Mouse (Mus musculus): ENCODE results near the gene Hcn1. TPM values are rescaled to one million over a fixed set of nuclear protein-coding genes. Genes with fewer than 3 reads are reported as not detected.

The Hcn1 gene
- total and polyA plus RNA-seq, 3 experiments, result not detected

DNA sequence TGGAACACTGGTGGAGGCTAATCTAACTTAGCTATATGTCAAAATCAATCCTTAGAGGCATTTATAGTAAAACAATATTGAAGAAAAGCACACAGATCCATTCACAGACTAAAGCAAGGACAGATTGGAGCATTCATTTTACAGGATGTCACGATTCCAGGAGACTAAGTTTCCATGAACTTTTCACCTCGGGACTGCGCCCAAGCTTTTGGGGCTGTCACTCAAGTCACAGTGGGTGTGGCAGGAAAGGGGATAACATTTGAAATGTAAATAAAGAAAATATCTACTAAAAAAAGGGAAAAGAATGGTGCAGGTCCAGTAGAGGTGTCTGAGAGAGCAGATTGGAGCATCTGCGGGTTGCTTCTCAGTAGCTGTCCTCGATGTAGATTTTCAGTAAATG lies 421.3 kb downstream of the Hcn1 start:
- Histone ChIP-seq H3K36me3 (ENCODE audit: control insufficient read depth in 1 of 2, insufficient read depth in 2 of 2, low read length in 2 of 2) (no peaks in the 10 kb centered on the region), H3K9me3 (replicated peaks; ENCODE audit: insufficient read depth, low read length) (no peaks in the 10 kb centered on the region), H3K4me1 (ENCODE audit: control insufficient read depth in 1 of 2, insufficient read depth in 2 of 2, low read length in 2 of 2) (no peaks in the 10 kb centered on the region), H3K79me2 (ENCODE audit: control insufficient read depth, insufficient read depth, low read length, poor library complexity) (no peaks in the 10 kb centered on the region), H3K9ac (ENCODE audit: control insufficient read depth, low read depth, low read length, poor library complexity, severe bottlenecking) (no peak overlapping the region), H3K27me3 (ENCODE audit: control insufficient read depth in 1 of 2, insufficient read depth in 2 of 2, low read length in 2 of 2) (no peaks in the 10 kb centered on the region), H3K4me3 (ENCODE audit: control insufficient read depth in 1 of 2, insufficient read depth in 1 of 2, low read depth in 2 of 2, low read length in 2 of 2) (no peak overlapping the region), H3K27ac (ENCODE audit: control insufficient read depth, low read depth, low read length) (no peak overlapping the region)
- TF ChIP-seq MXI1 (IDR thresholded peaks at IDR 0.05; ENCODE audit: low read depth, low read length), result no peak
- no peak for TF ChIP-seq NELFE (IDR thresholded peaks at IDR 0.05; ENCODE audit: low read depth, low read length)
- TF ChIP-seq ETS1 (IDR thresholded peaks at IDR 0.05; ENCODE audit: low read depth, low read length), result no peak
- no peak for TF ChIP-seq MYC (IDR thresholded peaks at IDR 0.05; ENCODE audit: low read depth, low read length)
- TF ChIP-seq ZKSCAN1 (IDR thresholded peaks at IDR 0.05; ENCODE audit: low read depth, low read length), result no peak
- no peak for TF ChIP-seq TBP (IDR thresholded peaks at IDR 0.05; ENCODE audit: low read depth, low read length)
- no peak for TF ChIP-seq E2F4 (IDR thresholded peaks at IDR 0.05; ENCODE audit: borderline replicate concordance, low read depth, low read length)
- TF ChIP-seq CHD1 (IDR thresholded peaks at IDR 0.05; ENCODE audit: low read depth, low read length), result no peak
- TF ChIP-seq RAD21 (IDR thresholded peaks at IDR 0.05; ENCODE audit: low read depth, low read length), result no peak
- no peak for TF ChIP-seq POLR2AphosphoS5 (IDR thresholded peaks at IDR 0.05; ENCODE audit: borderline replicate concordance, low read depth, low read length)
- no peak for TF ChIP-seq SIN3A (IDR thresholded peaks at IDR 0.05; ENCODE audit: low read length)
- no peak for TF ChIP-seq JUND (IDR thresholded peaks at IDR 0.05; ENCODE audit: low read depth, low read length)
- TF ChIP-seq MEF2A (IDR thresholded peaks at IDR 0.05; ENCODE audit: extremely low read depth, insufficient replicate concordance, low read depth, low read length, poor library complexity, severe bottlenecking), result no peak
- TF ChIP-seq CHD2 (IDR thresholded peaks at IDR 0.05; ENCODE audit: low read length), result no peak
- no peak for TF ChIP-seq MAZ (IDR thresholded peaks at IDR 0.05; ENCODE audit: low read depth, low read length)
- TF ChIP-seq SMC3 (IDR thresholded peaks at IDR 0.05; ENCODE audit: low read depth, low read length), result no peak
- no peak for DNase-seq (ENCODE audit: low read depth, low spot score)

DNA sequence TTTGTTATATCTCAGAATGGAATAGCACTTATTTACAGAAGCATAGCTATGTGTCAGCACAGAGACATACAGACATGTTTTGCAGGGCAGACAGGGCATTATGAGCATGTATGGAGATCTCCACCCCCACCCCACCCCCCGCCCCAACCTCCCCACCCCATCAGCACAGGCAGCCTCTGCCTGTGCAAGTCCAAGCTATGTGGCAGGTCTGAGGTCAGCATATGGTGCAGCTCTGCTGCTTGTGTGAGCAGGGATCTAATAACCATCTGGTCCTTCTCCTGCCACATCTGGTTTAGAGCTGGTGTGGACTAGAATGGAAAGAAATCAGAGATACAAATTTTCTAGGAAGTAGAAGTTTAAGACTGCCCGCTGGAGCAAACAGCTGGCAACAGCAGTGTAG lies 424.4 kb downstream of the Hcn1 start:
- H3K79me2 ChIP-seq (ENCODE audit: control insufficient read depth, insufficient read depth, low read length, poor library complexity), result no peaks in the 10 kb centered on the region

More for the DNA sequence above, 424.4 kb downstream of the Hcn1 start:
- DNase-seq (ENCODE audit: low read depth, low spot score), result no peak
- Histone ChIP-seq H3K4me1 (ENCODE audit: control insufficient read depth in 1 of 2, insufficient read depth in 2 of 2, low read length in 2 of 2) (no peaks in the 10 kb centered on the region), H3K27ac (ENCODE audit: control insufficient read depth, low read depth, low read length) (no peak overlapping the region), H3K4me3 (ENCODE audit: control insufficient read depth in 1 of 2, insufficient read depth in 1 of 2, low read depth in 2 of 2, low read length in 2 of 2) (no peak overlapping the region), H3K9me3 (replicated peaks; ENCODE audit: insufficient read depth, low read length) (no peaks in the 10 kb centered on the region), H3K9ac (ENCODE audit: control insufficient read depth, low read depth, low read length, poor library complexity, severe bottlenecking) (no peak overlapping the region), H3K27me3 (ENCODE audit: control insufficient read depth in 1 of 2, insufficient read depth in 2 of 2, low read length in 2 of 2) (no peaks in the 10 kb centered on the region), H3K36me3 (ENCODE audit: control insufficient read depth in 1 of 2, insufficient read depth in 2 of 2, low read length in 2 of 2) (no peaks in the 10 kb centered on the region)
- no peak for TF ChIP-seq NRF1 (IDR thresholded peaks at IDR 0.05; ENCODE audit: insufficient read depth, low read depth, low read length, poor library complexity, severe bottlenecking)
- TF ChIP-seq POLR2AphosphoS2 (IDR thresholded peaks at IDR 0.05; ENCODE audit: low read length), result no peak
- TF ChIP-seq POLR2AphosphoS5 (IDR thresholded peaks at IDR 0.05; ENCODE audit: borderline replicate concordance, low read depth, low read length), result no peak
- TF ChIP-seq TCF12 (IDR thresholded peaks at IDR 0.05; ENCODE audit: low read depth, low read length), result no peak
- no peak for TF ChIP-seq CTCF (IDR thresholded peaks at IDR 0.05 in 2 of 3, conservative IDR thresholded peaks at IDR 0.05 in 1 of 3; ENCODE audit: control insufficient read depth in 1 of 3, insufficient read depth in 1 of 3, low read depth in 2 of 3, low read length in 3 of 3, poor library complexity in 1 of 3, severe bottlenecking in 1 of 3)
- no peak for TF ChIP-seq USF1 (IDR thresholded peaks at IDR 0.05; ENCODE audit: low read depth, low read length)
- TF ChIP-seq RCOR1 (IDR thresholded peaks at IDR 0.05; ENCODE audit: low read depth, low read length), result no peak
- TF ChIP-seq MYB (IDR thresholded peaks at IDR 0.05; ENCODE audit: low read depth, low read length), result no peak
- TF ChIP-seq HCFC1 (IDR thresholded peaks at IDR 0.05; ENCODE audit: low read depth, low read length), result no peak
- TF ChIP-seq MEF2A (IDR thresholded peaks at IDR 0.05; ENCODE audit: extremely low read depth, insufficient replicate concordance, low read depth, low read length, poor library complexity, severe bottlenecking), result no peak
- no peak for TF ChIP-seq KAT2A (conservative IDR thresholded peaks at IDR 0.05; ENCODE audit: low read depth, low read length)
- TF ChIP-seq GATA1 (IDR thresholded peaks at IDR 0.05; ENCODE audit: low read depth, low read length), result no peak
- TF ChIP-seq MAZ (IDR thresholded peaks at IDR 0.05; ENCODE audit: low read depth, low read length), result no peak
- TF ChIP-seq ZKSCAN1 (IDR thresholded peaks at IDR 0.05; ENCODE audit: low read depth, low read length), result no peak
- no peak for TF ChIP-seq CHD1 (IDR thresholded peaks at IDR 0.05; ENCODE audit: low read depth, low read length)
- no peak for TF ChIP-seq CHD2 (IDR thresholded peaks at IDR 0.05; ENCODE audit: low read length)
- TF ChIP-seq MAX (IDR thresholded peaks at IDR 0.05; ENCODE audit: low read length), result no peak
- TF ChIP-seq MXI1 (IDR thresholded peaks at IDR 0.05; ENCODE audit: low read depth, low read length), result no peak
- TF ChIP-seq MYC (IDR thresholded peaks at IDR 0.05; ENCODE audit: low read depth, low read length), result no peak
- no peak for TF ChIP-seq GABPA (IDR thresholded peaks at IDR 0.05; ENCODE audit: low read depth, low read length)
